Mouse (Mus musculus) spleen, adult 2 months (tissue): ENCODE measurements at regions not wholly inside any gene's neighbourhood (a gene's known extent, or its start where the extent isn't known, plus 50 kb on each side); places are given as distances from the start of the nearest gene placed in this dataset.

Source experiments
- CTCF ChIP-seq: fragments of 200-500 bp; IDR thresholded peaks from 2 replicates; pipeline ENCODE4 v1.5.1; 2011; ENCODE audit warnings: mild to moderate bottlenecking, inconsistent platforms; ENCODE audit not compliant: insufficient read depth, insufficient read length, insufficient replicate concordance; ENCODE audit errors: extremely low read depth
- POLR2A ChIP-seq: fragments of 200-500 bp; IDR thresholded peaks from 2 replicates; pipeline ENCODE4 v1.6.1; 2011; ENCODE audit warnings: low read depth, low read length, inconsistent platforms

GRCm38 (mm10) chr3:151252458-151252857, 185.2 kb upstream of the Adgrl4 start:
- TF ChIP-seq POLR2A (no peak), CTCF (no peak)
